In the genomic region with DNA sequence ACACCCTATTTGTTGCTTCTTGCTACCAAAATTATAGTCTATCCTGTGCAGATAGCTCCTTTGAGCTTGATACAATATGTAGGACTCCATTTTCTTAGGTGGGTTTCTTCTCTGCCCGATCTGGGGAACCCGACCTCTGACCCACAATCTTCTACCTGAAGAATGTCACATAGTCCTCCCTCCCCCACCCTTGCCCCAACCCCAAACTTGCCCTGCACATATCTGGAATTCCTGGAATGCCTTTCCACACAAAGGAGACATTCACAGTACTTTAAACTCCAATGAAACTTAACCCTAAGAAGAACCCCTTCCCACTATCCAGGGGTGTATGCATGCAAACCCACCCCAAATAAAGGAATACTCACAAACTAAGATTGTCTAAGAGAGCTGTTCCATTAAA, we compare ENCODE assay signal across 13 mouse cellular contexts. TPM values are rescaled to one million over a fixed set of nuclear protein-coding genes. Genes with fewer than 3 reads are reported as not detected.
DNase-seq lines count a peak whose midpoint lies in the region; ATAC-seq and TF ChIP-seq lines count a peak whose summit lies in the region.
"Had no signal": no experiment of that assay in that cellular context is flagged by ENCODE, and none has a peak within 500 bp of the region (broad histone marks: within the 10 kb centered on the region; RNA-seq: fewer than 3 reads in every experiment).

No protein-coding gene starts in this region.

- WGBS in heart, postnatal 0 days = 15% methylated on average over 2 of the region's 2 CpGs
- WGBS in lung, postnatal 0 days = 22% methylated on average over 2 of the region's 2 CpGs

- no peak for DNase-seq in heart, postnatal 0 days (ENCODE audit: low spot score)
- no peak for DNase-seq in heart, postnatal 36 days
- DNase-seq in lung, postnatal 0 days (ENCODE audit: low spot score) = no peak
- no peak for DNase-seq in lung, postnatal 4 days
- peak; percentile 42 for DNase-seq in embryo, embryonic 10 days (ENCODE audit: low spot score)
- DNase-seq in gastrocnemius, adult 2 months = no peak
- DNase-seq in layer of hippocampus, adult 11-12 months (ENCODE audit: low spot score) = no peak
- DNase-seq: cerebellum, adult 9-10 months had no signal

- no peak overlapping the region for H3K9ac ChIP-seq in heart, postnatal 0 days (replicated peaks; ENCODE audit: low read depth, low read length)
- no peak overlapping the region for H3K9ac ChIP-seq in lung, postnatal 0 days (replicated peaks; ENCODE audit: low read depth)
- H3K9ac ChIP-seq: forebrain, embryonic 12.5 days; midbrain, embryonic 15.5 days had no signal

- H3K36me3 ChIP-seq in heart, postnatal 0 days (replicated peaks; ENCODE audit: control insufficient read depth, insufficient read depth, low read length) = no peaks in the 10 kb centered on the region
- H3K36me3 ChIP-seq in lung, postnatal 0 days (ENCODE audit: insufficient read depth, low read length) = no peaks in the 10 kb centered on the region
- H3K36me3 ChIP-seq: forebrain, embryonic 12.5 days; midbrain, embryonic 15.5 days had no signal

- intact Hi-C loops in heart, postnatal 36 days (cut with DNase I) = no loop called here
- intact Hi-C loops in gastrocnemius, adult 2 months (cut with DNase I) = no loop called here

- H3K9me3 ChIP-seq in heart, postnatal 0 days (replicated peaks; ENCODE audit: control insufficient read depth, low read length) = no peaks in the 10 kb centered on the region
- no peaks in the 10 kb centered on the region for H3K9me3 ChIP-seq in lung, postnatal 0 days (ENCODE audit: low read length)
- H3K9me3 ChIP-seq: forebrain, embryonic 12.5 days; midbrain, embryonic 15.5 days had no signal

- no peaks in the 10 kb centered on the region for H3K27me3 ChIP-seq in heart, postnatal 0 days (ENCODE audit: control insufficient read depth, insufficient read depth, low read length)
- no peaks in the 10 kb centered on the region for H3K27me3 ChIP-seq in lung, postnatal 0 days (replicated peaks; ENCODE audit: insufficient read depth, low read length)
- H3K27me3 ChIP-seq: forebrain, embryonic 12.5 days; midbrain, embryonic 15.5 days had no signal

- TF ChIP-seq EP300 in heart, postnatal 0 days (IDR thresholded peaks at IDR 0.05; ENCODE audit: low read depth) = no peak
- peak; percentile 65; the same call in 1 of the 2 replicates for TF ChIP-seq EP300 in lung, postnatal 0 days (IDR thresholded peaks at IDR 0.05)

- TF ChIP-seq CTCF in heart, postnatal 0 days (IDR thresholded peaks at IDR 0.05; ENCODE audit: low read depth) = no peak
- TF ChIP-seq CTCF in lung, postnatal 0 days (IDR thresholded peaks at IDR 0.05) = no peak
- no peak for TF ChIP-seq CTCF in gastrocnemius, adult 2 months (IDR thresholded peaks at IDR 0.05)

- H3K4me3 ChIP-seq in heart, postnatal 0 days (ENCODE audit: low read depth, low read length) = 0 out of 2 replicates have a peak overlapping the region, but pooled peaks have one; percentile 13
- no peak overlapping the region for H3K4me3 ChIP-seq in lung, postnatal 0 days (ENCODE audit: low read depth, low read length)
- no peak overlapping the region for H3K4me3 ChIP-seq in gastrocnemius, adult 2 months
- H3K4me3 ChIP-seq: forebrain, embryonic 12.5 days; midbrain, embryonic 15.5 days had no signal

- peak; percentile 47; the same call in 1 of the 2 replicates for ATAC-seq in heart, postnatal 0 days (ENCODE audit: insufficient read depth, low read depth)
- no peak for ATAC-seq in lung, postnatal 0 days
- ATAC-seq: intestine, embryonic 16.5 days; midbrain, embryonic 15.5 days had no signal

- H3K27ac ChIP-seq in heart, postnatal 0 days (ENCODE audit: low read depth) = peak overlapping the region; percentile 84
- H3K27ac ChIP-seq in lung, postnatal 0 days (ENCODE audit: low read length) = no peak overlapping the region
- no peak overlapping the region for H3K27ac ChIP-seq in gastrocnemius, adult 2 months
- H3K27ac ChIP-seq: forebrain, embryonic 12.5 days; macrophage; midbrain, embryonic 15.5 days had no signal

- peaks cover 8% of the 10 kb centered on the region for H3K4me1 ChIP-seq in heart, postnatal 0 days (ENCODE audit: control insufficient read depth, insufficient read depth)
- no peaks in the 10 kb centered on the region for H3K4me1 ChIP-seq in lung, postnatal 0 days (ENCODE audit: insufficient read depth, low read depth, low read length)
- H3K4me1 ChIP-seq: forebrain, embryonic 12.5 days; midbrain, embryonic 15.5 days had no signal

- peak overlapping the region; percentile 43 for H3K4me2 ChIP-seq in heart, postnatal 0 days (ENCODE audit: low read depth, low read length)
- no peak overlapping the region for H3K4me2 ChIP-seq in lung, postnatal 0 days (replicated peaks; ENCODE audit: low read depth, low read length)
- H3K4me2 ChIP-seq: forebrain, embryonic 12.5 days; liver, embryonic 11.5 days; midbrain, embryonic 15.5 days had no signal

RNA-seq across cellular contexts. Expression of a gene that starts 17.8 kb away (rescaled TPM):
- 333 and 427 TPM in 2 replicates for total RNA-seq in heart, postnatal 0 days (2014; rRNA removed; ENCODE audit: low replicate concordance)
- polyA plus RNA-seq in heart, postnatal 0 days (2015; fragmentation: Nextera tagmentation; extraction: Ambion mirVana) = 1,466 and 1,522 TPM in 2 replicates
- total RNA-seq in heart, postnatal 36 days (2021) = 1,000 to 10,000 TPM; 1,205 to 1,240 TPM
- polyA plus RNA-seq in lung, postnatal 0 days (2015; fragmentation: Nextera tagmentation; extraction: Ambion mirVana) = 270 and 333 TPM in 2 replicates
- total RNA-seq in gastrocnemius, adult 2 months (2021) = 100 to 1,000 TPM; 406 to 531 TPM

RNA-seq across cellular contexts. Expression of a gene that starts 17.8 kb away (rescaled TPM):
- total RNA-seq in heart, postnatal 0 days (2014; rRNA removed; ENCODE audit: low replicate concordance) = 62.9 and 102 TPM in 2 replicates
- polyA plus RNA-seq in heart, postnatal 0 days (2015; fragmentation: Nextera tagmentation; extraction: Ambion mirVana) = 130 and 135 TPM in 2 replicates
- 10 to 100 TPM; 50.3 to 54.0 TPM for total RNA-seq in heart, postnatal 36 days (2021)
- polyA plus RNA-seq in lung, postnatal 0 days (2015; fragmentation: Nextera tagmentation; extraction: Ambion mirVana) = 99.6 and 103 TPM in 2 replicates
- 10 to 100 TPM; 36.5 to 47.4 TPM for total RNA-seq in gastrocnemius, adult 2 months (2021)
